Mouse (Mus musculus) ES-E14 (cell line): ENCODE results near the gene Rab33b.

Experiments
- CHD2 ChIP-seq: IDR thresholded peaks from 2 replicates; pipeline ENCODE4 v1.6.1; 2014; ENCODE audit warnings: mild to moderate bottlenecking, low read depth, low read length, inconsistent platforms
- MAFK ChIP-seq: IDR thresholded peaks from 2 replicates; pipeline ENCODE4 v1.6.1; 2014; ENCODE audit warnings: mild to moderate bottlenecking, low read depth, low read length, inconsistent platforms; ENCODE audit not compliant: insufficient read depth
- ZC3H11A ChIP-seq: IDR thresholded peaks from 2 replicates; pipeline ENCODE4 v1.6.1; 2012; ENCODE audit warnings: low read depth, mild to moderate bottlenecking, inconsistent platforms, low read length, borderline replicate concordance

DNA sequence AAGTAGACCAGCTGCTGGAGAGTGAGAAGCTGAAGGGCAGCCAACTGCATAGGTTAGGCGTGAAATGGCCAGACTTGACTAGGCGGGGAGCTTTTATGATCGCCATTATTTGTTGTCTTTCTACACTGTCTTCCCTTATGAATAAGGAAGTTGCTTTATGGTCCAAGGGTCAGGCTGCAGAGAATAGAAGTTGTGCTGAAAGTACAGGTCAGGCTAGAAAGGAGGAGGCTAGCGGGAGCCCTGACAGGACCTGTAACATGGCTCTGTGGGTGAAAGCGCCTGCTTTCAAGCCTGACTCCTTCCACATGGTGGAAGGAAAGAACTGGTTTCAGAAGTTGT lies 48.5 kb downstream of the Rab33b start:
- TF ChIP-seq CHD2 = no peak
- TF ChIP-seq MAFK = no peak
- no peak for TF ChIP-seq ZC3H11A
